Mouse (Mus musculus) heart, embryonic 10.5 days (tissue): ENCODE measurements around the gene Hibadh. TPM values are rescaled to one million over a fixed set of nuclear protein-coding genes. Genes with fewer than 3 reads are reported as not detected.

Experiments
- DNase-seq: peaks from one replicate; pipeline ENCODE4 v3.0.0-alpha.2; 2017; ENCODE audit warnings: low spot score
- H3K27ac ChIP-seq: fragments of 300-500 bp; sonication (generic); 2 replicates; pipeline ENCODE4 v1.5.1; 2016; ENCODE audit warnings: mild to moderate bottlenecking
- H3K27me3 ChIP-seq: fragments of 300-500 bp; sonication (generic); 2 replicates; pipeline ENCODE4 v1.6.1; 2016; ENCODE audit warnings: mild to moderate bottlenecking; ENCODE audit not compliant: poor library complexity, insufficient read depth, severe bottlenecking
- H3K36me3 ChIP-seq: fragments of 300-500 bp; sonication (generic); 2 replicates; pipeline ENCODE4 v1.6.1; 2016; ENCODE audit warnings: mild to moderate bottlenecking, moderate library complexity
- H3K4me1 ChIP-seq: fragments of 300-500 bp; sonication (generic); 2 replicates; pipeline ENCODE4 v1.6.1; 2016; ENCODE audit warnings: mild to moderate bottlenecking
- H3K4me3 ChIP-seq: fragments of 300-500 bp; sonication (generic); 2 replicates; pipeline ENCODE4 v1.5.1; 2016; ENCODE audit warnings: mild to moderate bottlenecking, moderate library complexity
- H3K9me3 ChIP-seq: fragments of 300-500 bp; sonication (generic); 2 replicates; pipeline ENCODE4 v1.6.1; 2016; ENCODE audit warnings: mild to moderate bottlenecking, moderate library complexity
- WGBS: fragments of 180-500 bp; shearing (Covaris S2); methylation state at CpG from one replicate; pipeline ENCODE4 v1.1.7; 2016; 5-methylcytosine and 5-hydroxymethylcytosine counted together
- polyA plus RNA-seq: library from polyadenylated mRNA; unstranded; fragments of >200 nt; fragmentation: Nextera tagmentation; extraction: Ambion mirVana; gene quantifications from 2 replicates; pipeline ENCODE4 v1.2.1, GENCODE M21; 2016

The Hibadh gene
- polyA plus RNA-seq, 1 experiment from 2014 or later: 121 TPM

- no peak overlapping the region for H3K4me3 ChIP-seq
- 23% methylated on average over 8 of the region's 8 CpGs for WGBS
- no peaks in the 10 kb centered on the region for H3K4me1 ChIP-seq
- no peaks in the 10 kb centered on the region for H3K9me3 ChIP-seq
- DNase-seq: no peak
- peaks cover 12% of the 10 kb centered on the region for H3K36me3 ChIP-seq
- H3K27me3 ChIP-seq: no peaks in the 10 kb centered on the region
- H3K27ac ChIP-seq: no peak overlapping the region
Observed at GRCm38 (mm10) chr6:52584383-52584782, 55.8 kb downstream of the Hibadh start.

- Histone ChIP-seq H3K4me1 (no peaks in the 10 kb centered on the region), H3K27me3 (no peaks in the 10 kb centered on the region), H3K9me3 (no peaks in the 10 kb centered on the region), H3K27ac (no peak overlapping the region), H3K4me3 (no peak overlapping the region), H3K36me3 (no peaks in the 10 kb centered on the region)
- WGBS: 90% methylated on average over 4 of the region's 4 CpGs
- DNase-seq: no peak
Observed at GRCm38 (mm10) chr6:52581081-52581480, 59.1 kb downstream of the Hibadh start.

- Histone ChIP-seq H3K36me3 (no peaks in the 10 kb centered on the region), H3K9me3 (no peaks in the 10 kb centered on the region), H3K27me3 (no peaks in the 10 kb centered on the region), H3K4me1 (no peaks in the 10 kb centered on the region), H3K27ac (no peak overlapping the region), H3K4me3 (no peak overlapping the region)
- no peak for DNase-seq
- 52% methylated on average over 2 of the region's 2 CpGs for WGBS
Observed at GRCm38 (mm10) chr6:52578322-52578721, 61.9 kb downstream of the Hibadh start.

- Histone ChIP-seq H3K4me1 (no peaks in the 10 kb centered on the region), H3K27ac (no peak overlapping the region), H3K27me3 (no peaks in the 10 kb centered on the region), H3K36me3 (peaks cover 5% of the 10 kb centered on the region; the same call in 1 of the 2 replicates), H3K4me3 (no peak overlapping the region), H3K9me3 (no peaks in the 10 kb centered on the region)
- no peak for DNase-seq
- 35% methylated on average over 4 of the region's 4 CpGs for WGBS
Observed at GRCm38 (mm10) chr6:52577270-52577669, 62.9 kb downstream of the Hibadh start.

GRCm38 (mm10) chr6:52568706-52569105 lies 71.5 kb downstream of the Hibadh start:
- 90% methylated on average over 6 of the region's 6 CpGs for WGBS

GRCm38 (mm10) chr6:52567327-52568299 lies 72.6 kb downstream of the Hibadh start:
- Histone ChIP-seq H3K27ac (no peak overlapping the region), H3K4me3 (no peak overlapping the region), H3K36me3 (peaks cover 12% of the 10 kb centered on the region), H3K4me1 (no peaks in the 10 kb centered on the region), H3K9me3 (no peaks in the 10 kb centered on the region), H3K27me3 (no peaks in the 10 kb centered on the region)
- 78% methylated on average over 20 of the region's 20 CpGs for WGBS
- DNase-seq: no peak

More at GRCm38 (mm10) chr6:52568706-52569105, 71.5 kb downstream of the Hibadh start:
- Histone ChIP-seq H3K27ac (no peak overlapping the region), H3K9me3 (no peaks in the 10 kb centered on the region), H3K27me3 (no peaks in the 10 kb centered on the region), H3K4me1 (no peaks in the 10 kb centered on the region), H3K36me3 (peaks cover 17% of the 10 kb centered on the region), H3K4me3 (no peak overlapping the region)
- DNase-seq: no peak

- Histone ChIP-seq H3K4me1 (no peaks in the 10 kb centered on the region), H3K4me3 (no peak overlapping the region), H3K9me3 (no peaks in the 10 kb centered on the region), H3K27me3 (no peaks in the 10 kb centered on the region), H3K27ac (no peak overlapping the region), H3K36me3 (0 out of 2 replicates have a peak, but pooled peaks cover 6% of the 10 kb centered on the region)
- WGBS: 43% methylated on average over 5 of the region's 5 CpGs
- DNase-seq: no peak
Observed at GRCm38 (mm10) chr6:52565210-52565609, 75.0 kb downstream of the Hibadh start.

GRCm38 (mm10) chr6:52562994-52563393 lies 77.2 kb downstream of the Hibadh start:
- WGBS: 87% methylated on average over 4 of the region's 4 CpGs
- H3K36me3 ChIP-seq: 0 out of 2 replicates have a peak, but pooled peaks cover 3% of the 10 kb centered on the region
- H3K27me3 ChIP-seq: no peaks in the 10 kb centered on the region
- no peak for DNase-seq
- H3K4me3 ChIP-seq: no peak overlapping the region
- no peak overlapping the region for H3K27ac ChIP-seq
- H3K4me1 ChIP-seq: no peaks in the 10 kb centered on the region
- H3K9me3 ChIP-seq: no peaks in the 10 kb centered on the region

GRCm38 (mm10) chr6:52559041-52559440 lies 81.1 kb downstream of the Hibadh start:
- WGBS: 84% methylated on average over 3 of the region's 3 CpGs

GRCm38 (mm10) chr6:52544376-52544775 lies 95.8 kb downstream of the Hibadh start:
- no peaks in the 10 kb centered on the region for H3K9me3 ChIP-seq
- peaks cover 4% of the 10 kb centered on the region; the same call in 1 of the 2 replicates for H3K4me1 ChIP-seq
- peaks cover 31% of the 10 kb centered on the region for H3K36me3 ChIP-seq
- WGBS: 52% methylated on average over 4 of the region's 4 CpGs
- H3K4me3 ChIP-seq: no peak overlapping the region
- no peak overlapping the region for H3K27ac ChIP-seq
- DNase-seq: no peak
- H3K27me3 ChIP-seq: no peaks in the 10 kb centered on the region

More at GRCm38 (mm10) chr6:52559041-52559440, 81.1 kb downstream of the Hibadh start:
- Histone ChIP-seq H3K36me3 (0 out of 2 replicates have a peak, but pooled peaks cover 3% of the 10 kb centered on the region), H3K4me1 (no peaks in the 10 kb centered on the region), H3K9me3 (no peaks in the 10 kb centered on the region), H3K27me3 (no peaks in the 10 kb centered on the region), H3K4me3 (no peak overlapping the region), H3K27ac (no peak overlapping the region)
- DNase-seq: no peak

- Histone ChIP-seq H3K27me3 (no peaks in the 10 kb centered on the region), H3K36me3 (peaks cover 32% of the 10 kb centered on the region)
- 86% methylated on average over 5 of the region's 5 CpGs for WGBS
Observed at GRCm38 (mm10) chr6:52542464-52542863, 97.7 kb downstream of the Hibadh start.

GRCm38 (mm10) chr6:52539911-52540310 lies 100.3 kb downstream of the Hibadh start:
- Histone ChIP-seq H3K27ac (no peak overlapping the region), H3K4me3 (no peak overlapping the region), H3K27me3 (no peaks in the 10 kb centered on the region), H3K4me1 (peaks cover 4% of the 10 kb centered on the region; the same call in 1 of the 2 replicates), H3K36me3 (peaks cover 19% of the 10 kb centered on the region), H3K9me3 (peaks cover 5% of the 10 kb centered on the region)
- WGBS: 68% methylated on average over 2 of the region's 2 CpGs
- DNase-seq: no peak

More at GRCm38 (mm10) chr6:52542464-52542863, 97.7 kb downstream of the Hibadh start:
- Histone ChIP-seq H3K9me3 (no peaks in the 10 kb centered on the region; the same call in 1 of the 2 replicates), H3K4me3 (no peak overlapping the region), H3K27ac (no peak overlapping the region), H3K4me1 (peaks cover 4% of the 10 kb centered on the region; the same call in 1 of the 2 replicates)
- no peak for DNase-seq

- H3K4me1 ChIP-seq: peaks cover 13% of the 10 kb centered on the region; the same call in 1 of the 2 replicates
- H3K9me3 ChIP-seq: peaks cover 5% of the 10 kb centered on the region
- no peak overlapping the region for H3K27ac ChIP-seq
- H3K36me3 ChIP-seq: peaks cover 15% of the 10 kb centered on the region
- H3K4me3 ChIP-seq: no peak overlapping the region
- H3K27me3 ChIP-seq: peaks cover 8% of the 10 kb centered on the region
- 80% methylated on average over 11 of the region's 11 CpGs for WGBS
- no peak for DNase-seq
Observed at GRCm38 (mm10) chr6:52535072-52535704, 105.0 kb downstream of the Hibadh start.
